Mouse (Mus musculus): ENCODE measurements at regions not wholly inside any gene's neighbourhood (a gene's known extent, or its start where the extent isn't known, plus 50 kb on each side); places are given as distances from the start of the nearest gene placed in this dataset.

DNA sequence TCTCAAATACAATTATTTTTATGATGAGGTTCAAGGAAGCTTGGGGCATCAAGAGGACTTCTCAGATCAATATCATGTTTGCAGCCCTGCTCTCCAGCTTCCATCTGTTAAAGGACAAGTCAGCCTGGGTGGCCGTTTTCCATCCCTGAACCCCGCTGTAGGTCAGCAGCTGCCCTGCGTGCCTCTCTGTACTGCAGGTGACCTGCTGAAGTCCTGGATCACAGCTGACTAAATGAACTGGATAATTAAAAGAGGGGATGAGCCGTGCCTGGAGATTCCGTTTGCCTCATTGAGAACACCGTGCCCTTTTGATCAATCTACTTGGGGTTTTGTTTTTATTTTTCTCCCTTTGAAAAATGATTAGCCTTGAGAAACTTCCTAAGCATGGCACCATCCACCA, 221.2 kb upstream of the Ppargc1a start:
- TF ChIP-seq CTCF (conservative IDR thresholded peaks at IDR 0.05; ENCODE audit: insufficient read depth, insufficient read length, low read depth, low read length) (no peak), POLR2A (IDR thresholded peaks at IDR 0.05; ENCODE audit: low read depth, low read length) (no peak)
